Comparison of ENCODE assay signal across 9 mouse cellular contexts in genomic region chr7:129663781-129664505, GRCm38 (mm10).
DNase-seq lines count a peak whose midpoint lies in the region; ATAC-seq lines count a peak whose summit lies in the region.
"Had no signal": no experiment of that assay in that cellular context is flagged by ENCODE, and none has a peak within 500 bp of the region (broad histone marks: within the 10 kb centered on the region; RNA-seq: fewer than 3 reads in every experiment).

No protein-coding gene starts in this region.

- no peaks in the 10 kb centered on the region for H3K9me3 ChIP-seq in intestine, embryonic 16.5 days (ENCODE audit: control insufficient read depth, low read length)

- H3K4me1 ChIP-seq in intestine, embryonic 16.5 days (ENCODE audit: control insufficient read depth, insufficient read depth, low read length): peaks cover 21% of the 10 kb centered on the region

- H3K27ac ChIP-seq in intestine, embryonic 16.5 days (ENCODE audit: low read length): peak overlapping the region; percentile 95

- no peaks in the 10 kb centered on the region for H3K36me3 ChIP-seq in intestine, embryonic 16.5 days (ENCODE audit: control insufficient read depth, insufficient read depth, low read length)

- ATAC-seq in intestine, embryonic 16.5 days: peak; percentile 95
- ATAC-seq: inflammation-experienced regulatory T-cells, adult 6 months had no signal

- H3K9ac ChIP-seq in intestine, embryonic 16.5 days (ENCODE audit: low read depth, low read length): peak overlapping the region; percentile 60

- WGBS in intestine, embryonic 16.5 days: 16% methylated on average over 12 of the region's 12 CpGs

- DNase-seq in adrenal gland, postnatal 14 days: peak; percentile 61
- DNase-seq in adrenal gland, adult 18-20 months (ENCODE audit: low spot score in 2 of 2): no peak
- DNase-seq in Muller cell, postnatal 12 days (ENCODE audit: inconsistent ontology term): peak; percentile 62
- DNase-seq in lung, postnatal 25 days (ENCODE audit: low spot score): peak; percentile 29
- no peak for DNase-seq in spleen, adult 18-20 months
- DNase-seq in thymus, postnatal 25 days: no peak
- DNase-seq in cerebellum, adult 18-20 months: no peak

- no peaks in the 10 kb centered on the region for H3K27me3 ChIP-seq in intestine, embryonic 16.5 days (replicated peaks; ENCODE audit: control insufficient read depth, insufficient read depth, low read length)

- peak overlapping the region; percentile 37; the same call in 1 of the 2 replicates for H3K4me2 ChIP-seq in intestine, embryonic 16.5 days (ENCODE audit: low read depth, low read length)

- 0 out of 2 replicates have a peak overlapping the region, but pooled peaks have one; percentile 2 for H3K4me3 ChIP-seq in intestine, embryonic 16.5 days (ENCODE audit: low read length)

Comparison
In these comparisons a context has a peak if more than half of its experiments do, and no peak if none do; other contexts are left out.
1. DNase-seq: peak in adrenal gland, postnatal 14 days (single experiment), Muller cell, postnatal 12 days (single experiment) and lung, postnatal 25 days (single experiment); none in adrenal gland, adult 18-20 months (0 of 2), spleen, adult 18-20 months (0 of 2), thymus, postnatal 25 days (single experiment) and cerebellum, adult 18-20 months (0 of 2).